In genomic region chr9:44604779-44605615, GRCm38 (mm10) we compare ENCODE assay signal across 8 mouse cellular contexts. TPM values are rescaled to one million over a fixed set of nuclear protein-coding genes. Genes with fewer than 3 reads are reported as not detected.
DNase-seq lines count a peak whose midpoint lies in the region; ATAC-seq and TF ChIP-seq lines count a peak whose summit lies in the region.

TSS of gene Ddx6 (plus strand) at chr9:44604892.

- peak; percentile 66 for ATAC-seq in lung, embryonic 15.5 days (ENCODE audit: borderline replicate concordance, extremely low read depth, low FRiP score, low TSS enrichment)

- H3K9me3 ChIP-seq in MEL (replicated peaks; ENCODE audit: insufficient read depth, low read length): no peaks in the 10 kb centered on the region
- H3K9me3 ChIP-seq in lung, embryonic 15.5 days: no peaks in the 10 kb centered on the region

- H3K36me3 ChIP-seq in MEL (ENCODE audit: control insufficient read depth in 1 of 2, insufficient read depth in 2 of 2, low read length in 2 of 2): peaks cover 23 to 35% of the 10 kb centered on the region in 2 experiments
- peaks cover 26% of the 10 kb centered on the region for H3K36me3 ChIP-seq in lung, embryonic 15.5 days

- H3K4me1 ChIP-seq in MEL (ENCODE audit: control insufficient read depth in 1 of 2, insufficient read depth in 2 of 2, low read length in 2 of 2): peaks cover 8 to 17% of the 10 kb centered on the region in 2 experiments; a peak in 3 of 4 replicates
- H3K4me1 ChIP-seq in cerebellum, adult 2 months (ENCODE audit: control insufficient read depth, insufficient read depth, low read length): peaks cover 15% of the 10 kb centered on the region; the same call in 1 of the 2 replicates
- peaks cover 25% of the 10 kb centered on the region for H3K4me1 ChIP-seq in lung, embryonic 15.5 days
- H3K4me1 ChIP-seq in olfactory bulb, adult 2 months (ENCODE audit: control insufficient read depth, insufficient read depth, low read length): peaks cover 8% of the 10 kb centered on the region; the same call in 1 of the 2 replicates

- H3K27ac ChIP-seq in MEL (ENCODE audit: control insufficient read depth, low read depth, low read length): peak within 1 kb of the TSS; percentile 90
- peak within 1 kb of the TSS; percentile 99 for H3K27ac ChIP-seq in cerebellum, adult 2 months (ENCODE audit: insufficient read depth, low read length)
- peak within 1 kb of the TSS; percentile 98 for H3K27ac ChIP-seq in lung, embryonic 15.5 days
- peak within 1 kb of the TSS; percentile 98 for H3K27ac ChIP-seq in olfactory bulb, adult 2 months (ENCODE audit: insufficient read depth, low read depth, low read length)

- H3K9ac ChIP-seq in MEL (ENCODE audit: control insufficient read depth, low read depth, low read length, poor library complexity, severe bottlenecking): peak within 1 kb of the TSS; percentile 100
- H3K9ac ChIP-seq in lung, embryonic 15.5 days: peak within 1 kb of the TSS; percentile 100

- peaks cover 59% of the 10 kb centered on the region for H3K79me2 ChIP-seq in MEL (ENCODE audit: control insufficient read depth, insufficient read depth, low read length, poor library complexity)

- H3K4me3 ChIP-seq in MEL (ENCODE audit: control insufficient read depth in 1 of 2, insufficient read depth in 1 of 2, low read depth in 2 of 2, low read length in 2 of 2): peak within 1 kb of the TSS; percentile 98 to 100
- H3K4me3 ChIP-seq in cerebellum, adult 2 months (replicated peaks; ENCODE audit: insufficient read depth, low read depth, low read length): peak within 1 kb of the TSS; percentile 93
- peak within 1 kb of the TSS; percentile 99 for H3K4me3 ChIP-seq in lung, embryonic 15.5 days
- H3K4me3 ChIP-seq in olfactory bulb, adult 2 months (ENCODE audit: insufficient read depth, low read depth, low read length): peak within 1 kb of the TSS; percentile 67

- no peak; a peak in 3 of 4 replicates for TF ChIP-seq POLR2A in MEL (IDR thresholded peaks at IDR 0.05; ENCODE audit: control insufficient read depth in 1 of 2, insufficient read depth in 1 of 2, low read depth in 1 of 2, low read length in 2 of 2, poor library complexity in 1 of 2)
- no peak for TF ChIP-seq POLR2A in cerebellum, adult 2 months (IDR thresholded peaks at IDR 0.05; ENCODE audit: borderline replicate concordance, insufficient read depth, low read length)
- no peak for TF ChIP-seq POLR2A in olfactory bulb, adult 2 months (IDR thresholded peaks at IDR 0.05; ENCODE audit: insufficient read depth, low read depth, low read length)

- no peak for TF ChIP-seq RAD21 in MEL (IDR thresholded peaks at IDR 0.05; ENCODE audit: low read depth, low read length)

- no peak for TF ChIP-seq EP300 in MEL (IDR thresholded peaks at IDR 0.05; ENCODE audit: low read depth in 1 of 2, low read length in 2 of 2)

- no peaks in the 10 kb centered on the region for H3K27me3 ChIP-seq in MEL (ENCODE audit: control insufficient read depth in 1 of 2, insufficient read depth in 2 of 2, low read length in 2 of 2)
- H3K27me3 ChIP-seq in cerebellum, adult 2 months (ENCODE audit: control insufficient read depth, insufficient read depth, low read length): no peaks in the 10 kb centered on the region
- no peaks in the 10 kb centered on the region for H3K27me3 ChIP-seq in lung, embryonic 15.5 days

- WGBS in cerebellum, adult 2 months: under 1% methylated on average over 80 of the region's 80 CpGs
- under 1% methylated on average over 69 of the region's 80 CpGs for WGBS in lung, embryonic 15.5 days
- WGBS in olfactory bulb, adult 2 months: 1% methylated on average over 80 of the region's 80 CpGs

- no peak for TF ChIP-seq CTCF in MEL (IDR thresholded peaks at IDR 0.05 in 2 of 3, conservative IDR thresholded peaks at IDR 0.05 in 1 of 3; ENCODE audit: control insufficient read depth in 1 of 3, insufficient read depth in 1 of 3, low read depth in 2 of 3, low read length in 3 of 3, poor library complexity in 1 of 3, severe bottlenecking in 1 of 3)
- no peak for TF ChIP-seq CTCF in cerebellum, adult 2 months (IDR thresholded peaks at IDR 0.05; ENCODE audit: borderline replicate concordance, insufficient read depth, low read depth, low read length)
- TF ChIP-seq CTCF in olfactory bulb, adult 2 months (IDR thresholded peaks at IDR 0.05; ENCODE audit: insufficient read depth, low read depth, low read length): no peak

- DNase-seq in MEL (ENCODE audit: low read depth, low spot score): peak; percentile 76
- DNase-seq in cerebellum, adult 2 months: peak; percentile 79 to 89
- DNase-seq in forelimb bud, embryonic 11.5 days (ENCODE audit: low read depth, low spot score): peak; percentile 59
- peak; percentile 79 for DNase-seq in heart, postnatal 4 days
- DNase-seq in layer of hippocampus, adult 8-10 months (ENCODE audit: low spot score in 2 of 2): peak; percentile 54 to 71
- DNase-seq in thymus, postnatal 0 days (ENCODE audit: low spot score): peak; percentile 80

- peak within 1 kb of the TSS; percentile 68 for H3K4me2 ChIP-seq in lung, embryonic 15.5 days

TF ChIP-seq in MEL, 35 proteins besides CTCF, POLR2A, EP300 and RAD21:
- peak; percentile 9; the same call in 1 of the 2 replicates for TF ChIP-seq MXI1 (IDR thresholded peaks at IDR 0.05; ENCODE audit: low read depth, low read length)
- TF ChIP-seq TAL1 (IDR thresholded peaks at IDR 0.05; ENCODE audit: low read length): no peak
- no peak; the same call in 1 of the 2 replicates for TF ChIP-seq MYC (IDR thresholded peaks at IDR 0.05; ENCODE audit: low read depth, low read length)
- TF ChIP-seq KAT2A (conservative IDR thresholded peaks at IDR 0.05; ENCODE audit: low read depth, low read length): no peak; the same call in 1 of the 2 replicates
- TF ChIP-seq HCFC1 (IDR thresholded peaks at IDR 0.05; ENCODE audit: low read depth, low read length): 0 out of 2 replicates have a peak, but pooled peaks have one; percentile 3
- peak; percentile 63 for TF ChIP-seq POLR2AphosphoS2 (IDR thresholded peaks at IDR 0.05; ENCODE audit: low read length)
- peak; percentile 49 for TF ChIP-seq NELFE (IDR thresholded peaks at IDR 0.05; ENCODE audit: low read depth, low read length)
- TF ChIP-seq CHD2 (IDR thresholded peaks at IDR 0.05; ENCODE audit: low read length): no peak
- peak; percentile 35 for TF ChIP-seq SIN3A (IDR thresholded peaks at IDR 0.05; ENCODE audit: low read length)
- no peak for TF ChIP-seq ZNF384 (IDR thresholded peaks at IDR 0.05; ENCODE audit: low read depth, low read length)
- TF ChIP-seq UBTF (IDR thresholded peaks at IDR 0.05; ENCODE audit: borderline replicate concordance, insufficient read depth, low read depth, low read length): no peak
- TF ChIP-seq MAZ (IDR thresholded peaks at IDR 0.05; ENCODE audit: low read depth, low read length): peak; percentile 10
- no peak for TF ChIP-seq USF1 (IDR thresholded peaks at IDR 0.05; ENCODE audit: low read depth, low read length)
- TF ChIP-seq TBP (IDR thresholded peaks at IDR 0.05; ENCODE audit: low read depth, low read length): peak; percentile 50
- 0 out of 2 replicates have a peak, but pooled peaks have one; percentile 55 for TF ChIP-seq POLR2AphosphoS5 (IDR thresholded peaks at IDR 0.05; ENCODE audit: borderline replicate concordance, low read depth, low read length)
- TF ChIP-seq GABPA (IDR thresholded peaks at IDR 0.05; ENCODE audit: low read depth, low read length): no peak
- 0 out of 2 replicates have a peak, but pooled peaks have one; percentile 11 for TF ChIP-seq ZMIZ1 (IDR thresholded peaks at IDR 0.05; ENCODE audit: low read depth, low read length)
- no peak for TF ChIP-seq MEF2A (IDR thresholded peaks at IDR 0.05; ENCODE audit: extremely low read depth, insufficient replicate concordance, low read depth, low read length, poor library complexity, severe bottlenecking)
- no peak for TF ChIP-seq MYB (IDR thresholded peaks at IDR 0.05; ENCODE audit: low read depth, low read length)
- TF ChIP-seq MAX (IDR thresholded peaks at IDR 0.05; ENCODE audit: low read length): no peak
- peak; percentile 70 for TF ChIP-seq CHD1 (IDR thresholded peaks at IDR 0.05; ENCODE audit: low read depth, low read length)
- TF ChIP-seq RCOR1 (IDR thresholded peaks at IDR 0.05; ENCODE audit: low read depth, low read length): no peak

RNA-seq across cellular contexts. Expression of gene Ddx6, which starts in this region (rescaled TPM):
- 35.9 and 44.6 TPM in 2 replicates for total RNA-seq in MEL (2012; rRNA removed)
- 10 to 100 TPM; 41.9 to 96.5 TPM for polyA plus RNA-seq in MEL (2012; ENCODE audit: insufficient read depth in 1 of 2, insufficient read length in 2 of 2, low read depth in 1 of 2, low replicate concordance in 2 of 2, missing spikeins in 1 of 2)
- 41.8 TPM in 2 replicates for polyA plus RNA-seq in cerebellum, adult 2 months (2012; rRNA removed)
- 100 to 1,000 TPM in 1 of 2 experiments, 10 to 100 TPM in 1; 99.8 to 101 TPM for total RNA-seq in heart, postnatal 4 days (2021)
- 100 to 1,000 TPM; 130 to 145 (median 134) TPM for total RNA-seq in layer of hippocampus, adult 8-10 months (2022)
- 20.7 and 22.5 TPM in 2 replicates for polyA plus RNA-seq in lung, embryonic 15.5 days (2015; fragmentation: Nextera tagmentation; extraction: Ambion mirVana)
- 157 and 168 TPM in 2 replicates for polyA plus RNA-seq in olfactory bulb, adult 2 months (2012; ENCODE audit: insufficient read depth, insufficient read length, low replicate concordance, missing spikeins)
- polyA plus RNA-seq in thymus, postnatal 0 days (2015; fragmentation: Nextera tagmentation; extraction: Ambion mirVana): 22.2 and 29.5 TPM in 2 replicates

Comparison
In these comparisons a context has a peak if more than half of its experiments do, and no peak if none do; other contexts are left out.
1. Peak in every context shown above with its lines: DNase-seq, ATAC-seq, H3K4me3 ChIP-seq and H3K27ac ChIP-seq.